Mouse (Mus musculus) E14TG2a.4 (cell line): ENCODE data around the gene Rasgef1a.

Experiments used
- H3K27me3 ChIP-seq: 2 replicates; pipeline ENCODE4 v1.6.1; 2014; ENCODE audit warnings: low read length, control low read depth; ENCODE audit not compliant: insufficient read depth
- H3K36me3 ChIP-seq: 2 replicates; pipeline ENCODE4 v1.6.1; 2014; ENCODE audit warnings: low read length, control low read depth; ENCODE audit not compliant: insufficient read depth
- H3K4me1 ChIP-seq: replicated peaks from 2 replicates; pipeline ENCODE4 v1.6.1; 2014; ENCODE audit warnings: low read depth, low read length, control low read depth
- H3K4me3 ChIP-seq: replicated peaks from 2 replicates; pipeline ENCODE4 v1.5.1; 2014; ENCODE audit warnings: mild to moderate bottlenecking, low read length
- H3K9me3 ChIP-seq: 2 replicates; pipeline ENCODE4 v1.6.1; 2014; ENCODE audit warnings: low read length, control low read depth
- CTCF ChIP-seq: conservative IDR thresholded peaks from 2 replicates; pipeline ENCODE4 v1.5.1; 2014; ENCODE audit warnings: low read length
- NANOG ChIP-seq: IDR thresholded peaks from 2 replicates; pipeline ENCODE4 v1.6.1; 2014; ENCODE audit warnings: borderline replicate concordance, low read length, mixed read lengths
- POU5F1 ChIP-seq: IDR thresholded peaks from 2 replicates; pipeline ENCODE4 v1.6.1; 2014; ENCODE audit warnings: low read length, borderline replicate concordance

Rasgef1a gene

GRCm38 (mm10) chr6:118036118-118036805 lies 25.0 kb downstream of the Rasgef1a start:
- no peaks in the 10 kb centered on the region for H3K36me3 ChIP-seq
- H3K9me3 ChIP-seq = no peaks in the 10 kb centered on the region
- no peak for TF ChIP-seq NANOG
- no peak for TF ChIP-seq CTCF
- no peak for TF ChIP-seq POU5F1
- H3K4me1 ChIP-seq = peaks cover 3% of the 10 kb centered on the region; the same call in 1 of the 2 replicates
- peaks cover 12% of the 10 kb centered on the region for H3K27me3 ChIP-seq
- no peak overlapping the region for H3K4me3 ChIP-seq

- TF ChIP-seq CTCF (no peak), NANOG (no peak), POU5F1 (no peak)
- H3K4me1 ChIP-seq = peaks cover 3% of the 10 kb centered on the region; the same call in 1 of the 2 replicates
- H3K36me3 ChIP-seq = no peaks in the 10 kb centered on the region
- H3K4me3 ChIP-seq = no peak overlapping the region
- no peaks in the 10 kb centered on the region for H3K9me3 ChIP-seq
- peaks cover 12% of the 10 kb centered on the region for H3K27me3 ChIP-seq
Measured at GRCm38 (mm10) chr6:118036866-118037265, 25.6 kb downstream of the Rasgef1a start.

- no peak for TF ChIP-seq POU5F1
- Histone ChIP-seq H3K36me3 (no peaks in the 10 kb centered on the region), H3K9me3 (peaks cover 6% of the 10 kb centered on the region), H3K4me3 (no peak overlapping the region), H3K4me1 (peaks cover 21% of the 10 kb centered on the region), H3K27me3 (no peaks in the 10 kb centered on the region)
Measured at GRCm38 (mm10) chr6:118045180-118045579, 33.9 kb downstream of the Rasgef1a start.

- Histone ChIP-seq H3K27me3 (no peaks in the 10 kb centered on the region), H3K4me1 (peaks cover 26% of the 10 kb centered on the region), H3K36me3 (no peaks in the 10 kb centered on the region), H3K4me3 (no peak overlapping the region), H3K9me3 (peaks cover 6% of the 10 kb centered on the region)
- no peak for TF ChIP-seq CTCF
- TF ChIP-seq NANOG = no peak
- no peak for TF ChIP-seq POU5F1
Measured at GRCm38 (mm10) chr6:118045892-118046291, 34.7 kb downstream of the Rasgef1a start.

- Histone ChIP-seq H3K27me3 (no peaks in the 10 kb centered on the region), H3K4me1 (peaks cover 27% of the 10 kb centered on the region), H3K4me3 (no peak overlapping the region), H3K9me3 (peaks cover 6% of the 10 kb centered on the region), H3K36me3 (no peaks in the 10 kb centered on the region)
- TF ChIP-seq POU5F1 (no peak), NANOG (no peak), CTCF (no peak)
Measured at GRCm38 (mm10) chr6:118046511-118046910, 35.3 kb downstream of the Rasgef1a start.

- H3K36me3 ChIP-seq = no peaks in the 10 kb centered on the region
- H3K4me3 ChIP-seq = no peak overlapping the region
- H3K27me3 ChIP-seq = no peaks in the 10 kb centered on the region
- TF ChIP-seq CTCF = no peak
- no peak for TF ChIP-seq NANOG
- no peak for TF ChIP-seq POU5F1
- peaks cover 6% of the 10 kb centered on the region for H3K9me3 ChIP-seq
- H3K4me1 ChIP-seq = peaks cover 27% of the 10 kb centered on the region
Measured at GRCm38 (mm10) chr6:118046924-118047323, 35.7 kb downstream of the Rasgef1a start.

GRCm38 (mm10) chr6:118047811-118048505 lies 36.7 kb downstream of the Rasgef1a start:
- 0 out of 2 replicates have a peak overlapping the region, but pooled peaks have one; percentile 7 for H3K4me3 ChIP-seq
- TF ChIP-seq POU5F1 (no peak), CTCF (no peak), NANOG (no peak)
- H3K9me3 ChIP-seq = peaks cover 6% of the 10 kb centered on the region
- no peaks in the 10 kb centered on the region for H3K36me3 ChIP-seq
- H3K4me1 ChIP-seq = peaks cover 27% of the 10 kb centered on the region
- 0 out of 2 replicates have a peak, but pooled peaks cover 3% of the 10 kb centered on the region for H3K27me3 ChIP-seq

- Histone ChIP-seq H3K9me3 (peaks cover 6% of the 10 kb centered on the region), H3K4me3 (no peak overlapping the region)
- TF ChIP-seq NANOG = no peak
- no peak for TF ChIP-seq CTCF
- no peak for TF ChIP-seq POU5F1
Measured at GRCm38 (mm10) chr6:118049776-118050175, 38.5 kb downstream of the Rasgef1a start.

More at GRCm38 (mm10) chr6:118049776-118050175, 38.5 kb downstream of the Rasgef1a start:
- no peaks in the 10 kb centered on the region for H3K36me3 ChIP-seq
- peaks cover 27% of the 10 kb centered on the region for H3K4me1 ChIP-seq
- peaks cover 14% of the 10 kb centered on the region for H3K27me3 ChIP-seq
